Mouse (Mus musculus) brain, embryonic 14.5 days (tissue): ENCODE results near the gene Ddx54.

Experiments used
- CTCF ChIP-seq: fragments of 200-500 bp; IDR thresholded peaks from 2 replicates; pipeline ENCODE4 v1.5.1; 2012; ENCODE audit warnings: inconsistent platforms, mild to moderate bottlenecking, moderate library complexity, borderline replicate concordance; ENCODE audit not compliant: insufficient read depth, insufficient read length; ENCODE audit errors: extremely low read depth
- POLR2A ChIP-seq: fragments of 200-500 bp; IDR thresholded peaks from 2 replicates; pipeline ENCODE4 v1.6.1; 2012; ENCODE audit warnings: mild to moderate bottlenecking, inconsistent platforms, borderline replicate concordance; ENCODE audit not compliant: poor library complexity, insufficient read depth, insufficient read length, severe bottlenecking; ENCODE audit errors: extremely low read depth

DNA sequence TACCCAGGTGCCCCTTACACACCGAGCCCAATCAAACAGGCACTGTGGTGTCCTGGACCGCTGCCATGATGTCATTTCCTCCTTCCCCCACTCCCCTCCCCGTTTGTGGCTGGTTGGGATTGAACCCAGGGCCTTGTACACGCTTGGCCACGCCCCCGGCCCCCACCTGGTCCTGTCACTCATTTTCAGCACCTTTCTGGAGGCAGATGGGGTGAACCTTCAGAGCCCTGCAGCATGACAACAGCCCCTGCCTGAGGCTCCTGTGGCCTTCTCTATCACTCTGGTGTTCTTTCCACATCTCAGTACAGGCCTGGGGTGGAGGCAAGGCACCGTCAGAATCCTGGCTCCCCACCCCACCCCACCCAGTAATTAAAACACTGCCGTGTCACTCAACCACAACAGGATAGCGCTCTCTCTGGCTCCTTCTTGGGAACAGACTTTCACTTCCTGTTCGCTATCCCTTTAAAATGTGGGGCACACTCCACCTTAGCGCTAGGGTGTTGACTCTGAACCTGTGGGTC is 35.7 kb upstream of the Ddx54 start:
- no peak for TF ChIP-seq POLR2A
- TF ChIP-seq CTCF = no peak
